Mouse (Mus musculus) ES-Bruce4 (cell line): ENCODE results near the gene Gpr171.

ENCODE experiments used
- CTCF ChIP-seq: IDR thresholded peaks from one replicate; pipeline ENCODE4 v1.8.1; 2011; ENCODE audit warnings: low read depth, low read length
- EP300 ChIP-seq: IDR thresholded peaks from 2 replicates; pipeline ENCODE4 v1.6.1; 2011; ENCODE audit warnings: low read depth, low read length; ENCODE audit not compliant: insufficient read depth
- POLR2A ChIP-seq: IDR thresholded peaks from one replicate; pipeline ENCODE4 v1.8.1; 2011; ENCODE audit warnings: low read length; ENCODE audit not compliant: insufficient read depth

DNA sequence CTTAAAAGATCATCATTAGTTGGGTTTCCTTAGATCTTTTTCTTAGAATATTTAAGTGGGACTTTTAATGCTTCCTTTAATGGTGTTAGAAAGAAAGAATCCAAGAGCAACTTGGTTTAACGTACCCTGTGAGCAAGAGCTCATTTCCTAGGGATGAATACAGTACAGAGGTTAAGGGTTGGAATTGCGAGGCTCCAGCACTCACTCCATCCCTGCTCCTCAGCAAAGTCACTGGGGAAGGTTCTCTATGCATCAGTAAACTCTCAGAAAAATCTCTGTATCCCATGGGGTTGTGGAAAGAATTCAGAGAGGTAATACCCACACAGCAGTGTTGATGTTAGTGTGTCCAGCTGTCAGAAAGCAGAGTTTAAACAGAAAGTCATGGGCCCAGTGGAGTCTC is 38.5 kb upstream of the Gpr171 start:
- TF ChIP-seq CTCF: no peak
- TF ChIP-seq POLR2A: no peak
- TF ChIP-seq EP300: no peak
